Comparison of ENCODE assay signal across 23 mouse cellular contexts in genomic region chr17:53656369-53656860, GRCm38 (mm10). TPM values are rescaled to one million over a fixed set of nuclear protein-coding genes. Genes with fewer than 3 reads are reported as not detected.
DNase-seq lines count a peak whose midpoint lies in the region; ATAC-seq and TF ChIP-seq lines count a peak whose summit lies in the region.
"Had no signal": no experiment of that assay in that cellular context is flagged by ENCODE, and none has a peak within 500 bp of the region (broad histone marks: within the 10 kb centered on the region; RNA-seq: fewer than 3 reads in every experiment).

No protein-coding gene starts in this region.

- 67% methylated on average over 6 of the region's 6 CpGs for WGBS in liver, embryonic 11.5 days
- WGBS in liver, embryonic 12.5 days (ENCODE audit: insufficient replicate concordance), result 60% methylated on average over 6 of the region's 6 CpGs

- TF ChIP-seq CTCF in left cerebral cortex, adult 2 months (IDR thresholded peaks at IDR 0.05), result no peak

- H3K4me2 ChIP-seq in liver, embryonic 11.5 days, result no peak overlapping the region
- no peak overlapping the region for H3K4me2 ChIP-seq in liver, embryonic 12.5 days
- H3K4me2 ChIP-seq: forebrain, embryonic 13.5 days; heart, embryonic 11.5 days; hindbrain, embryonic 13.5 days had no signal

- H3K27me3 ChIP-seq in liver, embryonic 11.5 days (replicated peaks; ENCODE audit: control insufficient read depth, insufficient read depth, low read length), result no peaks in the 10 kb centered on the region
- no peaks in the 10 kb centered on the region for H3K27me3 ChIP-seq in liver, embryonic 12.5 days (replicated peaks)
- H3K27me3 ChIP-seq: forebrain, embryonic 13.5 days; hindbrain, embryonic 13.5 days; Patski had no signal

- H3K36me3 ChIP-seq in liver, embryonic 11.5 days (ENCODE audit: control insufficient read depth, insufficient read depth, low read length), result peaks cover 5% of the 10 kb centered on the region
- H3K36me3 ChIP-seq in liver, embryonic 12.5 days, result peaks cover 89% of the 10 kb centered on the region

- no peaks in the 10 kb centered on the region for H3K4me1 ChIP-seq in liver, embryonic 11.5 days (replicated peaks; ENCODE audit: control insufficient read depth, insufficient read depth, low read length)
- H3K4me1 ChIP-seq in liver, embryonic 12.5 days, result 0 out of 2 replicates have a peak, but pooled peaks cover 4% of the 10 kb centered on the region
- H3K4me1 ChIP-seq: hindbrain, embryonic 10.5 days; hindbrain, embryonic 13.5 days had no signal

- ATAC-seq in liver, embryonic 11.5 days (replicated peaks; ENCODE audit: low FRiP score), result 0 out of 2 replicates have a peak, but pooled peaks have one; percentile 18
- no peak for ATAC-seq in liver, embryonic 12.5 days
- ATAC-seq: forebrain, embryonic 13.5 days; forebrain, embryonic 16.5 days; hindbrain, embryonic 16.5 days; Patski had no signal

- intact Hi-C loops in left cerebral cortex, adult 2 months (cut with DNase I), result loop anchor here (1.0 kb wide), 1 partner anchor 12 kb away; no protein-coding TSS in a partner anchor

- no peaks in the 10 kb centered on the region for H3K9me3 ChIP-seq in liver, embryonic 11.5 days (ENCODE audit: control insufficient read depth, low read length)
- H3K9me3 ChIP-seq in liver, embryonic 12.5 days (replicated peaks), result no peaks in the 10 kb centered on the region
- H3K9me3 ChIP-seq: forebrain, embryonic 10.5 days; forebrain, embryonic 13.5 days; hindbrain, embryonic 10.5 days; hindbrain, embryonic 13.5 days had no signal

- no peak overlapping the region for H3K9ac ChIP-seq in liver, embryonic 11.5 days (ENCODE audit: low read depth, low read length)
- H3K9ac ChIP-seq in liver, embryonic 12.5 days, result no peak overlapping the region
- H3K9ac ChIP-seq: forebrain, embryonic 13.5 days; hindbrain, embryonic 13.5 days had no signal

- H3K4me3 ChIP-seq in liver, embryonic 11.5 days (ENCODE audit: low read depth, low read length), result no peak overlapping the region
- H3K4me3 ChIP-seq in liver, embryonic 12.5 days, result no peak overlapping the region
- no peak overlapping the region for H3K4me3 ChIP-seq in left cerebral cortex, adult 2 months
- H3K4me3 ChIP-seq: forebrain, embryonic 10.5 days; forebrain, embryonic 13.5 days; hindbrain, embryonic 10.5 days; hindbrain, embryonic 13.5 days had no signal

- no peak for DNase-seq in liver, embryonic 11.5 days (ENCODE audit: low spot score)
- DNase-seq in NIH3T3 (ENCODE audit: low read depth) (peak; percentile 12), ZHBTc4 (ENCODE audit: low read depth, low spot score) (peak; percentile 80)
- no peak for DNase-seq in spleen, postnatal 10 days (ENCODE audit: low spot score in 2 of 2)
- no peak for DNase-seq in left cerebral cortex, adult 2 months (ENCODE audit: extremely low spot score in 1 of 2, low spot score in 2 of 2)
- DNase-seq: adrenal gland, postnatal 10 days; adrenal gland, postnatal 36 days; cerebellum, adult 18-20 months; cerebellum, adult 9-10 months; cerebellum, postnatal 14 days; gastrocnemius, postnatal 10 days; gastrocnemius, postnatal 36 days; heart, postnatal 36 days had no signal

- no peak overlapping the region for H3K27ac ChIP-seq in liver, embryonic 11.5 days (ENCODE audit: low read depth, low read length)
- H3K27ac ChIP-seq in liver, embryonic 12.5 days, result no peak overlapping the region
- H3K27ac ChIP-seq in left cerebral cortex, adult 2 months, result no peak overlapping the region
- H3K27ac ChIP-seq: forebrain, embryonic 10.5 days; forebrain, embryonic 13.5 days; hindbrain, embryonic 10.5 days; hindbrain, embryonic 13.5 days had no signal

RNA-seq across cellular contexts. Expression of gene Sgo1, which starts 32.7 kb away (rescaled TPM):
- polyA plus RNA-seq in liver, embryonic 11.5 days (2014; fragmentation: Nextera tagmentation; extraction: Ambion mirVana), result 47.6 and 48.8 TPM in 2 replicates
- 39.1 and 40.5 TPM in 2 replicates for polyA plus RNA-seq in liver, embryonic 12.5 days (2016; fragmentation: Nextera tagmentation; extraction: Ambion mirVana)
- total RNA-seq in left cerebral cortex, adult 2 months (2021), result under 1 TPM in 1 of 2 experiments, not detected in 1; 0.12 TPM
- total RNA-seq: gastrocnemius, adult 18-20 months had no signal

Comparison
In these comparisons a context has a peak if more than half of its experiments do, and no peak if none do; other contexts are left out.
1. DNase-seq: peak in NIH3T3 (single experiment) and ZHBTc4 (single experiment); none in liver, embryonic 11.5 days (single experiment), spleen, postnatal 10 days (0 of 2) and left cerebral cortex, adult 2 months (0 of 2).